Mouse (Mus musculus) retina, postnatal 7 days (tissue): Measurements from ENCODE around the gene Cyp2d10.

Source experiments
- DNase-seq: peaks from one replicate; pipeline ENCODE4 v3.0.0-alpha.2; 2012; ENCODE audit warnings: low read depth, low spot score

Gene Cyp2d10

DNA sequence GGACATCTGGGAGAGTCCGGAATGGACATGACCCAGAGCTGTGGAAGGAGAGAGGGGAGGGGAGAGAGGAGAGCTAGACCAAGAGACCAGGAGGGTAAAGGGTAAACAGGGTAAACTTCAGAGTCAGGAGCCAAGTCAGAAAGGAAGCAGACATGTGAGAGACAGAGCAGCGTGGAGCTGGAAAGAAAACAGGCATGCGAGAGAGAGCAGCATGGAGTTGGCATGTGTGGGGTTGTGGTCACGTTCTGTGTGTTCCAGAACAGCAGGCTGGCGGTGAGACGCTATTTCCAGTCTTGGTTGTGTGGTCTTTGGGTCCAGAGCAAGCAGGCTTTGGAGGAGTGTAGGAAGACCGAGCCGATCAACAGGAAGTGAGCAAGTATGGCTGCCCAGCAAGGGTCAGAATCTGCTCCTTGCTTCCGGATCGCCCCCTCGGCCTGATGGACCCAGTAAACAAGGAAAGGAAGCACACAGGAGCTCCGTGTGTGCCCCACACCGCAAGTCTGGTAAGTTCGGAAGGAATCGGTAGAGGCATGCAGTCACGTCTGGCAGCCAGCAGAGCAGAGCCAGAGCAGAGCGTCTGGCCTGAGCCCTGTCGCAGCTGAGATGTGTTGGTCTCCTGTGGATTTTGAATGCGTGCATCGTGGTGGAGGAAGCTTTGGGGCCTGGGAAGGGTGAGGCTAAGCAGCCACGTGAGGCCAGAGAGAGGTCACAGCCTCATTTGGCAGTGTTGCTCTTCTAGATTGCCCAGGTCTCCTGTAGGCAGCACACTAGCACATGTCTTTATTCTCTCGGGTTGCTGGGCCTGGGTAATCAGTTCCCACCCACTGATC lies 48.3 kb downstream of the Cyp2d10 start:
- DNase-seq: no peak

DNA sequence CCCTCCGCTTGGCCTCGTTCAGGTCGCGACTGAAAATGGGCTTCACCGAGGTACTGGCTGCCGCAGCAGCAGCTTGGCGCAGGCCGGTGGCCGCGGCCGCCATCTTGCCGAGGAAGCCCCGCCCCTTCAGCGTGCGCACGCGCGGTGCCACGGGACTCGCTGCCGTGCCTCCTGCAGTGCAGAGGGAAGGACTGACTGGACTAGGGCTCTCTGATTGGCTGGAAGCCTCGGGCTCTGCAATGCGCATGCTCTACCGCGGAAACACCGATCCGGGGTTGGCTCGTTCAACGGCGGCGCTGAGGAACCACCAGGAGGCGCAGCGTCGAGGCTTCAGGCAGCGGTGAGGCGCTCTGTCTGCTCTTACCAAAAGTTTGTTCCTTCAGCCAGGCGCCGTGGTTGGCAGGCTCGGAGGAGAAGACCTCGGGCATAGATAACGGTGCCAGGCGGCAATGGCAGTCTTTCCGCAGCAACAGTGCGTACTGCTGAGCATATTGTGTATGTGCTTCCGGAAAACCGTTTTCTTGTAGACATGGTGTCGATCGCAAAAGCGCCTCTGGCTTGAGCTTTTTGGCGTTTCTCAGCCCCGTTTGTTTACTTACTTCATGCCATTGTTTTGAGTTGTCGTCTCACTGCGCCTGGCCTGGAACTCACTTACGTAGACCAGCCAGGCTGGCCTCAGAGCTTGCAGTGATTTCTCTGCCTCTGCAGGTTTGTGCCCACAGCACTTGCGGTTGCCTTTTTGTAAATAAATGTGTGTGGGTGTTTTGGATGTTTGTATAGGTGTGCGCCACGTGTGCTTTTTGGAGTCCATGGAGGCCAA lies 52.7 kb downstream of the Cyp2d10 start, which contains the start of gene Ndufa6:
Gene Ndufa6 (minus strand): TSS at position 197 of the 820 bp plus-strand sequence.
- peak; percentile 95 for DNase-seq

DNA sequence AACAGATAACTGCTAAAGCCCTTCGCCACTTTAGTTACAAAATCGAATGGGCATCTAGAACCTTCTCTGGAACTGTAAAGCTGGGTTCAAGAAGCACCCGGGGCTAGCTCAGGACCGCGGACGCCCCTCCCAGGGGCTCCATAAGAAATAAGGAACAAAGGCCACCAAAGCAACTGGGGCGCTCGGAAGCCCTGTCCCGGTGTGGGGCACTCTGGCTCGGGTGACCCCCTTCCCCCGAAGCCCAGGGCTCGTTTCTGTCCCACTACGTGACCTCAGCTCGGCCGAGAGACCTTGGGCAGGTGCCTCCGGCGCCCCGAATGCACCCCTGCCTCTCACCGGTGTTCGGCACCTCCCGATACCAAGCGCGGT lies 53.3 kb downstream of the Cyp2d10 start:
- no peak for DNase-seq

DNA sequence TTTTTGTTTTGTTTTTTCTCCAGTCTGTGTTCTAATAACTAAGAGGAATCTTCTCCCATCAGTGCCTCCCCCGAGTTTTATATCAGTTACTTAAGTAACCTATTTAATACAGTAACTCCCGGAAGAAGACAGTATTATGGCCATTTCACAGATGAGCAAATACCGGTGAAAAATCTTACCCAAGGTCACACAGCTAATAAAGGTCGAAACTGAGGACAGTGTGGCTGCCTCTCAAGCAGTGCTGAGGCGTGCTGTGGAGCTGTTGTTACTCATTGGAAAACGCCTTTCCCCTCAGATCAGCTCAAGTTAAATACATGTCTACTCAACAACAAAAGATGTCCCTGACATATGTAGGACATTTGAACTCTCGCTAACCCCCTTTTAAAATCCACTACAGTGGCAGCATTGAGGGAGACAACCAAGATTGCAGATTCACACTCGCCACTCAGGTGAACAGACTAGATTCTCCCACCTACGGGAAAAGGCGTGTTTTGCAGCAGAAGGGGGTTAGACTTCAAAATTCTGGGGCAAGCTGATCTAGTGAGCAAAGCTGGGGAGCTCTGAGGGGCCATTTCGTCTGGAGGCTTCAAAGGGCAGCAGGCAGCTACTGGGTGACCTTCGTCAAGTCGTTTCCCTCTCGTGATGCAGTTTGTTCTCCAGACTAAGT lies 53.8 kb downstream of the Cyp2d10 start:
- DNase-seq: no peak
